Mouse (Mus musculus) forebrain, postnatal 0 days (tissue): Measurements from ENCODE around the gene Yif1a. TPM values are rescaled to one million over a fixed set of nuclear protein-coding genes. Genes with fewer than 3 reads are reported as not detected.

Experiments used
- ATAC-seq: fragments of 200-750 bp; cut with Nextera tagmentation; 2 replicates; pipeline ENCODE4 v1.8.0; 2017; ENCODE audit warnings: mild to moderate bottlenecking, moderate library complexity
- DNase-seq: peaks from one replicate; pipeline ENCODE4 v3.0.0-alpha.2; 2015
- H3K27ac ChIP-seq: fragments of 300-500 bp; sonication (generic); 2 replicates; pipeline ENCODE4 v1.5.1; 2014; ENCODE audit warnings: low read depth, mild to moderate bottlenecking, antibody characterized with exemption, low read length, moderate library complexity, mixed read lengths
- H3K27me3 ChIP-seq: fragments of 300-500 bp; sonication (generic); 2 replicates; pipeline ENCODE4 v1.6.1; 2014; ENCODE audit warnings: mild to moderate bottlenecking, low read length, mixed read lengths; ENCODE audit not compliant: insufficient read depth
- H3K36me3 ChIP-seq: fragments of 300-500 bp; sonication (generic); 2 replicates; pipeline ENCODE4 v1.6.1; 2014; ENCODE audit warnings: mild to moderate bottlenecking, moderate library complexity; ENCODE audit not compliant: insufficient read depth
- H3K4me1 ChIP-seq: fragments of 300-500 bp; sonication (generic); 2 replicates; pipeline ENCODE4 v1.6.1; 2014; ENCODE audit warnings: antibody characterized with exemption; ENCODE audit not compliant: insufficient read depth
- H3K4me2 ChIP-seq: fragments of 300-500 bp; sonication (generic); 2 replicates; pipeline ENCODE4 v1.6.1; 2014; ENCODE audit warnings: low read depth, mild to moderate bottlenecking, moderate library complexity
- H3K4me3 ChIP-seq: fragments of 300-500 bp; sonication (generic); 2 replicates; pipeline ENCODE4 v1.5.1; 2014; ENCODE audit warnings: low read depth, low read length, mixed read lengths
- H3K9ac ChIP-seq: fragments of 300-500 bp; sonication (generic); 2 replicates; pipeline ENCODE4 v1.6.1; 2014; ENCODE audit warnings: mild to moderate bottlenecking
- H3K9me3 ChIP-seq: fragments of 300-500 bp; sonication (generic); 2 replicates; pipeline ENCODE4 v1.6.1; 2016; ENCODE audit warnings: low read length
- CTCF ChIP-seq: sonication (generic); IDR thresholded peaks from 2 replicates; pipeline ENCODE4 v1.5.1; 2016; ENCODE audit warnings: antibody characterized with exemption, control low read depth, low read depth
- WGBS: fragments of 180-500 bp; shearing (Covaris S2); extraction: QIAGEN DNeasy Blood & Tissue Kit; methylation state at CpG from one replicate; pipeline ENCODE4 v1.1.7; 2014; 5-methylcytosine and 5-hydroxymethylcytosine counted together
- polyA plus RNA-seq: library from polyadenylated mRNA; unstranded; fragments of >200 nt; fragmentation: Nextera tagmentation; extraction: Ambion mirVana; gene quantifications from 2 replicates; pipeline ENCODE4 v1.2.1, GENCODE M21; 2015
- total RNA-seq: library from RNA; depleted of rRNA; stranded (reverse); fragments of >200 nt; gene quantifications from 2 replicates; pipeline ENCODE4 v1.2.3, GENCODE M21; 2014; rRNA removed

Gene Yif1a
- total RNA-seq (44.6 and 54.9 TPM in 2 replicates), polyA plus RNA-seq (50.5 and 59.9 TPM in 2 replicates)

DNA sequence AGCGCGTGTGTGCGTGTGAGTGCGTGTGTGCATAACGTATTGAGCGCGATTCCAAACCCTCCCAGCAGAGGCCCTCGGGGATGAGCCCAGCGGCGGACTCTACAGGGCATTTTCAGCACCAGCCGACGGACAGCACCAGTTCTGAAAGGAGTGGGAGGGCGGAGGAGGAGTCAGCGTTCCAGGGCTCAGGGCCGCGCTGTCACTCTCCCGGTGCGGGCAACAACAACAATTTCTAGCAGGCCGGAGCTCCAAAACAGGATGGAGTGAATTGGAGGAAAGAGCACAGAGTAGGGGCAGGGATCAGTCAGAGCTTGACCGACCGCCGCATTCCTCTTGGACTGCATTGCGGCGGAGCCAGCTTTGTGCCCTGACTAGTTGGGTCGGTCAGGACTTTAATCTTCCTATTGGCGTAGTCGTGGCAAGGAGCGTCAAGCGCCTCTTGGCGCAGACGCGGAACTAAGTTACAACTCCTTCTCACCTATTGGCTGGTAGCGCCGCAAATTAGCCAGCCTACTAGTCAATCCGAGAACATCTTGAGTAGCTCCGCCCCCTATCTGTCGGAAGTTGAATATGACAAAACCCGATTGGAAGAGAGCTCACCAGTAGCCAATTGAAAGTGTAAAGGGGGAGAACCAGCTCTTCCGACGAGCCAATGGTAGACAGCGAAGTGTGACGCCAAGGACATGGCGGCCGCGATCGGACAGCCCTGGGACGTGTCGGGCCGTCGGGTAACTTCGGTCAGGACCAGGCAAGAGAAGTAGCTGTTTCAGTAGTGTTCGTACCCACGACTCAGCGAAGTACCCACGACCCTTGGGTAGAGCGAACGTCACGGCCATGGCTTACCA lies at the start of gene Yif1a:
Gene Yif1a, plus strand, starts transcription at position 655 of the 845 bp plus-strand sequence.
- WGBS, result under 1% methylated on average over 58 of the region's 58 CpGs
- Histone ChIP-seq H3K4me3 (peak within 1 kb of the TSS; percentile 77), H3K9me3 (no peaks in the 10 kb centered on the region), H3K27me3 (peaks cover 17% of the 10 kb centered on the region), H3K36me3 (peaks cover 22% of the 10 kb centered on the region), H3K4me2 (peak within 1 kb of the TSS; percentile 88), H3K27ac (peak within 1 kb of the TSS; percentile 77), H3K9ac (peak within 1 kb of the TSS; percentile 68), H3K4me1 (peaks cover 10% of the 10 kb centered on the region)
- ATAC-seq (peak; percentile 95), DNase-seq (peak; percentile 98)
- TF ChIP-seq CTCF, result peak; percentile 70

- TF ChIP-seq CTCF, result peak; percentile 62
- peak within 1 kb of the TSS; percentile 88 for H3K27ac ChIP-seq
- DNase-seq (peak; percentile 97), ATAC-seq (peak; percentile 96)
- WGBS, result 0% methylated on average over 44 of the region's 44 CpGs
- peaks cover 13% of the 10 kb centered on the region; the same call in 1 of the 2 replicates for H3K36me3 ChIP-seq
- peak within 1 kb of the TSS; percentile 93 for H3K4me2 ChIP-seq
- H3K4me1 ChIP-seq, result 0 out of 2 replicates have a peak, but pooled peaks cover 15% of the 10 kb centered on the region
- H3K9ac ChIP-seq, result peak within 1 kb of the TSS; percentile 94
- H3K9me3 ChIP-seq, result no peaks in the 10 kb centered on the region
- peak within 1 kb of the TSS; percentile 81 for H3K4me3 ChIP-seq
- H3K27me3 ChIP-seq, result no peaks in the 10 kb centered on the region
These were observed 49.6 kb upstream of the Yif1a start, which contains the start of the genes B4gat1 and AC124502.3 for GRCm38 (mm10) chr19:5038709-5039156. Gene B4gat1, plus strand, starts transcription at chr19:5038826. Gene AC124502.3, plus strand, starts transcription at chr19:5038891.

- ATAC-seq, result no peak
- WGBS, result 11% methylated on average over 41 of the region's 41 CpGs
- Histone ChIP-seq H3K27ac (peak overlapping the region; percentile 88), H3K27me3 (no peaks in the 10 kb centered on the region), H3K4me3 (peak overlapping the region; percentile 81), H3K36me3 (peaks cover 16% of the 10 kb centered on the region; the same call in 1 of the 2 replicates), H3K9me3 (no peaks in the 10 kb centered on the region), H3K4me1 (0 out of 2 replicates have a peak, but pooled peaks cover 15% of the 10 kb centered on the region), H3K9ac (peak overlapping the region; percentile 94), H3K4me2 (peak overlapping the region; percentile 93)
- TF ChIP-seq CTCF, result no peak
- DNase-seq, result no peak
These were observed 48.8 kb upstream of the Yif1a start for GRCm38 (mm10) chr19:5039301-5040114.

- ATAC-seq, result peak; percentile 76
- H3K4me1 ChIP-seq, result 0 out of 2 replicates have a peak, but pooled peaks cover 15% of the 10 kb centered on the region
- WGBS, result 7% methylated on average over 40 of the region's 40 CpGs
These were observed 47.3 kb upstream of the Yif1a start, which contains the start of gene Brms1 for GRCm38 (mm10) chr19:5040862-5041523. Gene Brms1, plus strand, starts transcription at chr19:5041354.

DNA sequence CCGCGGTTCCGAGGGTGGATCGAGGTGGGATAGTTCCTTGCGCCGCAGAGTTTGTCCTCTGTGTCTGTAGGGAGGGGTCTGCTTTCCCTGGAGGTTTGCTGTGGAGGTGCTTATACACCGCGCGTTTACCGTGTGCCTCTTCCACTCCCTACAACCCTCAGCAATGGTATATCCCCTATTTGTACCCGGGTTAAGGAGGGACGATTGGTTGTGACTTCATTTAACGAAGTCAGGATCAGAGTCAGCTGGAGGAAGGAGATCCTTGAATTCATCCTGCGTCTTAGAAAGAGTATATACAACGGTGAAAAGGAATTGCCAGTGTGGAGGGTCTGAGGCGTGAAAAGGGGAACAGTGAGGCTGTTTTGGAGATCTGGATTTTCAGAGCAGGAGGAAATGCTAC lies 46.8 kb upstream of the Yif1a start:
- no peaks in the 10 kb centered on the region for H3K9me3 ChIP-seq
- 0 out of 2 replicates have a peak, but pooled peaks cover 15% of the 10 kb centered on the region for H3K4me1 ChIP-seq
- H3K4me2 ChIP-seq, result peak overlapping the region; percentile 93
- H3K27me3 ChIP-seq, result no peaks in the 10 kb centered on the region
- 2% methylated on average over 16 of the region's 16 CpGs for WGBS
- no peak for TF ChIP-seq CTCF
- H3K9ac ChIP-seq, result peak overlapping the region; percentile 76
- 0 out of 2 replicates have a peak, but pooled peaks have one; percentile 0 for ATAC-seq
- peak overlapping the region; percentile 55; the same call in 1 of the 2 replicates for H3K27ac ChIP-seq
- H3K4me3 ChIP-seq, result peak overlapping the region; percentile 81
- DNase-seq, result no peak
- peaks cover 27% of the 10 kb centered on the region; the same call in 1 of the 2 replicates for H3K36me3 ChIP-seq

More at GRCm38 (mm10) chr19:5040862-5041523, 47.3 kb upstream of the Yif1a start, which contains the start of gene Brms1:
- Histone ChIP-seq H3K9ac (peak within 1 kb of the TSS; percentile 76), H3K9me3 (no peaks in the 10 kb centered on the region), H3K36me3 (peaks cover 21% of the 10 kb centered on the region; the same call in 1 of the 2 replicates), H3K4me2 (peak within 1 kb of the TSS; percentile 93), H3K4me3 (peak within 1 kb of the TSS; percentile 81), H3K27me3 (no peaks in the 10 kb centered on the region), H3K27ac (peak within 1 kb of the TSS; percentile 74)
- peak; percentile 96 for DNase-seq
- no peak; the same call in 1 of the 2 replicates for TF ChIP-seq CTCF

DNA sequence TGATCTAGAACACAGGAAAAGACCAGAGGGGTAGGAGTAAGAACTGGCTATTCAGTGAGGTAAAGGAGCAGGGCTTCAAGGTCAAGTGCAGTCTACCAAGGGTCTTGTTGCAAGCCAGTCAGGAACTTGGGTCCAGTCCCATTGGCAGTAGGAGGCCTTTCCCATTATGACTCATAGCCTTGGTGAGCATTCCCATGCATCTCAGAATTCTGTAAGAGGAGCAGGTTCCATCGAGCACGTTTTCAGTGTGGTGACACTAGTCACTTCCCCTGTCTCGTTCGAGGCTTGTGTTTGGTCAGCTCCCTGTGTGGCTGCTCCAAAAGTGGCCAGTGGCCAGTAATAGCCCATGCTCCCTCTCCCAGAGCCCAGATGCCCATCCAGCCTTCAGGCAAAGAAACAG lies 42.8 kb upstream of the Yif1a start:
- no peaks in the 10 kb centered on the region for H3K27me3 ChIP-seq
- peaks cover 13% of the 10 kb centered on the region; the same call in 1 of the 2 replicates for H3K4me1 ChIP-seq
- peaks cover 52% of the 10 kb centered on the region for H3K36me3 ChIP-seq
- no peak overlapping the region for H3K27ac ChIP-seq
- no peak for TF ChIP-seq CTCF
- 72% methylated on average over 4 of the region's 4 CpGs for WGBS
- H3K4me3 ChIP-seq, result no peak overlapping the region
- no peak overlapping the region for H3K4me2 ChIP-seq
- H3K9me3 ChIP-seq, result no peaks in the 10 kb centered on the region
- H3K9ac ChIP-seq, result no peak overlapping the region
- no peak for DNase-seq
- no peak for ATAC-seq
